Mouse (Mus musculus): ENCODE data around the gene Dydc2. TPM values are rescaled to one million over a fixed set of nuclear protein-coding genes. Genes with fewer than 3 reads are reported as not detected.

Gene Dydc2
- total and polyA plus RNA-seq, 2 experiments from 2014 or later = 0.72 TPM; not detected in 1

DNA sequence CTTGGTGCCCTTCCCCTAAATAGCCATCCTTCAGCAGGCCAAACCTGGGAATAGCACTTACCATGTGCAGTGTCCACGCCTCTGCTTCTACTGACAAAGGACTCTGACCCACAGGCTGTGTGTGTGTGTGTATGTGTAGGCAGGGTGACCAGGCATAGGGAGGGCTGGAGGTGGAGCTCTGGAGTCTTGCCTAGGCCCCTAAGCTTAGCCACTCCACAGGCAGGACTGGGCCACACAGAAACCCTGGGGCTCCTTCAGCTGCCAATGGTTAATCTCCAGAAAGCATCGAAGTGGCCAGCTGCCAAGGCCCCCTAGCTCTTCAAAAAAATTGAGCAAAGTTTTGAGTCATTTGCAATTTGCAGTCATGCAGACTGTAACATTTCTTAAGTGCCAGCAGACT, 60.9 kb downstream of the Dydc2 start:
- Histone ChIP-seq H3K9me3 (ENCODE audit: low read length) (no peaks in the 10 kb centered on the region), H3K4me1 (ENCODE audit: insufficient read depth, low read length) (0 out of 2 replicates have a peak, but pooled peaks cover 3% of the 10 kb centered on the region), H3K27me3 (ENCODE audit: insufficient read depth, low read length) (no peaks in the 10 kb centered on the region), H3K4me2 (ENCODE audit: low read depth, low read length, poor library complexity, severe bottlenecking) (no peak overlapping the region), H3K9ac (replicated peaks; ENCODE audit: low read length, poor library complexity, severe bottlenecking) (no peak overlapping the region), H3K4me3 (ENCODE audit: low read depth, low read length) (no peak overlapping the region), H3K27ac (ENCODE audit: low read depth, low read length) (no peak overlapping the region), H3K36me3 (ENCODE audit: insufficient read depth, low read length) (no peaks in the 10 kb centered on the region; the same call in 1 of the 2 replicates)
- DNase-seq (ENCODE audit: low spot score) (peak; percentile 14), ATAC-seq (ENCODE audit: low FRiP score) (no peak)
- WGBS = 57% methylated on average over 2 of the region's 2 CpGs
- TF ChIP-seq CTCF (IDR thresholded peaks at IDR 0.05) = no peak

DNA sequence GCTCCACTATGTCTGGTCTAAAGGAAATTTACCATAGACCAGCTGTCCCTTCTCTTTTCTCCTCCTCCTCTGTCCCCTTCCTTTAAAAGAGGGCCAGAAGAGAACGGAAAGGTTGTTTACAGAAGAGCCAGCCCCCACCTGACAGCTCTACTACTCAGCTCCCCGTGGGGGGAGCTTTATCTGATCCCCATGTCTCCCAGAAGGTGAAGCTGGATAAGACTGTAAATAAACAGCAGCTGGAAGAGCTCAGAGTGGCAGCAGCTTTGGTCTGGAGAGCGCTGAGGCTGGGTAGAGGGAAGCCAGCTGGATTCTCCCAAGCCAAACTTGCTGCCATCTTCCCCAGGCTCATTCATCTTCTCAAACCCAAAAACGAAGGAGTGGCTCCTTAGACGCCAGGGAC, 61.4 kb downstream of the Dydc2 start:
- Histone ChIP-seq H3K4me1 (ENCODE audit: insufficient read depth, low read length) (0 out of 2 replicates have a peak, but pooled peaks cover 3% of the 10 kb centered on the region), H3K27ac (ENCODE audit: low read depth, low read length) (no peak overlapping the region), H3K27me3 (ENCODE audit: insufficient read depth, low read length) (no peaks in the 10 kb centered on the region), H3K4me2 (ENCODE audit: low read depth, low read length, poor library complexity, severe bottlenecking) (no peak overlapping the region), H3K4me3 (ENCODE audit: low read depth, low read length) (no peak overlapping the region), H3K9me3 (ENCODE audit: low read length) (no peaks in the 10 kb centered on the region), H3K9ac (replicated peaks; ENCODE audit: low read length, poor library complexity, severe bottlenecking) (no peak overlapping the region), H3K36me3 (ENCODE audit: insufficient read depth, low read length) (no peaks in the 10 kb centered on the region; the same call in 1 of the 2 replicates)
- no peak for TF ChIP-seq CTCF (IDR thresholded peaks at IDR 0.05)
- no peak for ATAC-seq (ENCODE audit: low FRiP score)
- WGBS = 49% methylated on average over 5 of the region's 5 CpGs
- DNase-seq (ENCODE audit: low spot score) = no peak

DNA sequence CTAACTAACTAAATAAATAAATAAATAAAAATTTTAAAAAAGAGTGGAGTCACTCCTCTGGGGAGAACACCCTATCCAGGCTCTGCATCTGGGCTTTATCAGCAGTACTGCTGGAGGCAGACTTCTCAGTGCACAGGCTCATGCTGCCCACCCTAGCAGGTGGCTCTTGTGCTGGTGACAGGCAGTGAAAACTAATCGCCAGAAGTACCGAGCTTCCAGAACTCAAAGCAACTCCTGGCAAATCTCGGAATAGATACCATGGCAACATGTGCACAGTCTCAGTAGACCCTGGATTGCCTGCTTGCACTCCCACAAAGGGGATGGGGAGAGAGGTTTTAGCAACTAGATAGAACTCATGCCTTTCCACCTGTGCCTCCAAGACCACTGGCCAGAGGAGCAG, 62.1 kb downstream of the Dydc2 start:
- no peak for ATAC-seq (ENCODE audit: low FRiP score)

GRCm38 (mm10) chr14:41006263-41006662, 62.7 kb downstream of the Dydc2 start:
- H3K4me3 ChIP-seq (ENCODE audit: low read depth, low read length) = no peak overlapping the region
- H3K4me1 ChIP-seq (ENCODE audit: insufficient read depth, low read length) = 0 out of 2 replicates have a peak, but pooled peaks cover 3% of the 10 kb centered on the region
- no peaks in the 10 kb centered on the region for H3K9me3 ChIP-seq (ENCODE audit: low read length)
- 93% methylated on average over 10 of the region's 10 CpGs for WGBS
- no peak for DNase-seq (ENCODE audit: low spot score)
- H3K36me3 ChIP-seq (ENCODE audit: insufficient read depth, low read length) = peaks cover 5% of the 10 kb centered on the region; the same call in 1 of the 2 replicates
- no peak overlapping the region for H3K27ac ChIP-seq (ENCODE audit: low read depth, low read length)
- H3K9ac ChIP-seq (replicated peaks; ENCODE audit: low read length, poor library complexity, severe bottlenecking) = no peak overlapping the region
- no peak overlapping the region for H3K4me2 ChIP-seq (ENCODE audit: low read depth, low read length, poor library complexity, severe bottlenecking)
- no peak for ATAC-seq (ENCODE audit: low FRiP score)
- H3K27me3 ChIP-seq (ENCODE audit: insufficient read depth, low read length) = no peaks in the 10 kb centered on the region
- no peak for TF ChIP-seq CTCF (IDR thresholded peaks at IDR 0.05)

More for the DNA sequence above, 62.1 kb downstream of the Dydc2 start:
- Histone ChIP-seq H3K4me1 (ENCODE audit: insufficient read depth, low read length) (0 out of 2 replicates have a peak, but pooled peaks cover 3% of the 10 kb centered on the region), H3K9me3 (ENCODE audit: low read length) (no peaks in the 10 kb centered on the region), H3K4me3 (ENCODE audit: low read depth, low read length) (no peak overlapping the region), H3K27ac (ENCODE audit: low read depth, low read length) (no peak overlapping the region), H3K4me2 (ENCODE audit: low read depth, low read length, poor library complexity, severe bottlenecking) (no peak overlapping the region), H3K27me3 (ENCODE audit: insufficient read depth, low read length) (no peaks in the 10 kb centered on the region), H3K9ac (replicated peaks; ENCODE audit: low read length, poor library complexity, severe bottlenecking) (no peak overlapping the region), H3K36me3 (ENCODE audit: insufficient read depth, low read length) (no peaks in the 10 kb centered on the region; the same call in 1 of the 2 replicates)
- peak; percentile 14 for DNase-seq (ENCODE audit: low spot score)
- 35% methylated on average over 3 of the region's 3 CpGs for WGBS
- no peak for TF ChIP-seq CTCF (IDR thresholded peaks at IDR 0.05)

- DNase-seq (ENCODE audit: low spot score) = peak; percentile 24
- H3K36me3 ChIP-seq (ENCODE audit: insufficient read depth, low read length) = peaks cover 11% of the 10 kb centered on the region; the same call in 1 of the 2 replicates
- no peak overlapping the region for H3K4me3 ChIP-seq (ENCODE audit: low read depth, low read length)
- no peak overlapping the region for H3K27ac ChIP-seq (ENCODE audit: low read depth, low read length)
- 0 out of 2 replicates have a peak, but pooled peaks cover 3% of the 10 kb centered on the region for H3K4me1 ChIP-seq (ENCODE audit: insufficient read depth, low read length)
- no peak for TF ChIP-seq CTCF (IDR thresholded peaks at IDR 0.05)
- no peak overlapping the region for H3K4me2 ChIP-seq (ENCODE audit: low read depth, low read length, poor library complexity, severe bottlenecking)
- H3K9me3 ChIP-seq (ENCODE audit: low read length) = no peaks in the 10 kb centered on the region
- no peaks in the 10 kb centered on the region for H3K27me3 ChIP-seq (ENCODE audit: insufficient read depth, low read length)
- H3K9ac ChIP-seq (replicated peaks; ENCODE audit: low read length, poor library complexity, severe bottlenecking) = no peak overlapping the region
- WGBS = 59% methylated on average over 9 of the region's 9 CpGs
- no peak for ATAC-seq (ENCODE audit: low FRiP score)
Observed at GRCm38 (mm10) chr14:41005716-41006115, 63.3 kb downstream of the Dydc2 start.

DNA sequence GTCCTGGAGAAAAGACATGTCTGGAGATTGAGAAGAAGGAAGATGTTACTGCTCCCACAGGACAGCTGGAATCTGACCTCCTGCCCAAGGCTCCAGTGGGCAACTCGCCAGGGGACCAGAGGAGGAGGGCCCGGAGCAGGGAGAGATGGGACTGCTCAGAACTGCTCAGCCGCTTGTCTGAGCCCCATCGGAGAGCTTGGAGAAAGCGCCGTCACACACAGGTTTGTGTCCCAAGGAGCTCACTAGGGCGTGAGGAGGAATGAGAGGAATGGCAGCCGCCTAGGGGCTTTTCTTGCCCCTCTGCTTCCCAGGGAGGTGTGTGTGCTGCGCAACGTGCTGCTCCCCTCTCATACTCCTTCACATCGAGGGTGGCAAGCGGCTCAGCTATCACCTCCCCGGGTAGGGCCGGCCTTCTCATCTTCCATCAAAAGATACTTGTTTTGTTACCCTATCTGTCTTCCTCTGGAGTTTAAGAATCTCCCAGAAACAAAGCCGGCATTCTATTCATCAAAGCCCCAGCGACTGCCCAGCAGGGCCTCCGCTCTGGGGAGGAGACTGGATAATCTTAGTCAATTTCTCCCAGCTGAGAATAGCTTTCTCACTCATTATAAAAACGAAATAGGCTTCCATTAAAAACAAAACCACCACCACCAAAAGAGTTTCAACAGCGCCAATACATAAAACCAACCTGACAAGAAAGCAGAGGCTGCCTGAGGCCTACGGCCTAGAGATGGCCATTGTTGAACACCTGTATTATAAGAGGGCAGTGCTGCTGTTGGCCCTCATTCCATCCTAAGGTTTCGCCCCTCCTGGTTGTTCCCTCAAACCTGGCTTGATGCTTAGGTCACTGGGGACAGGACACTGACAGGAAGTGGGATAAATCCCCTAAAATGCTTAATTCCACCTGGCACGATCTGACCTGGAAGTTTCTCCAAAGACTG, 64.5 kb downstream of the Dydc2 start:
- Histone ChIP-seq H3K9me3 (ENCODE audit: low read length) (no peaks in the 10 kb centered on the region), H3K36me3 (ENCODE audit: insufficient read depth, low read length) (peaks cover 16% of the 10 kb centered on the region), H3K4me1 (ENCODE audit: insufficient read depth, low read length) (0 out of 2 replicates have a peak, but pooled peaks cover 3% of the 10 kb centered on the region), H3K4me2 (ENCODE audit: low read depth, low read length, poor library complexity, severe bottlenecking) (0 out of 2 replicates have a peak overlapping the region, but pooled peaks have one; percentile 3), H3K27ac (ENCODE audit: low read depth, low read length) (no peak overlapping the region), H3K27me3 (ENCODE audit: insufficient read depth, low read length) (no peaks in the 10 kb centered on the region), H3K9ac (replicated peaks; ENCODE audit: low read length, poor library complexity, severe bottlenecking) (no peak overlapping the region), H3K4me3 (ENCODE audit: low read depth, low read length) (no peak overlapping the region)
- no peak for ATAC-seq (ENCODE audit: low FRiP score)
- peak; percentile 11 for DNase-seq (ENCODE audit: low spot score)
- WGBS = 19% methylated on average over 22 of the region's 22 CpGs
- TF ChIP-seq CTCF (IDR thresholded peaks at IDR 0.05) = no peak
